Mouse (Mus musculus) layer of hippocampus, adult 9-11 months (tissue): ENCODE measurements at regions not wholly inside any gene's neighbourhood (a gene's known extent, or its start where the extent isn't known, plus 50 kb on each side); places are given as distances from the start of the nearest gene placed in this dataset.

ENCODE experiments used
- DNase-seq: peaks from one replicate; pipeline ENCODE4 v3.0.0; 2022

- DNase-seq, result no peak
These were observed 830.9 kb upstream of the Tyrp1 start for GRCm38 (mm10) chr4:80002738-80003635.

DNA sequence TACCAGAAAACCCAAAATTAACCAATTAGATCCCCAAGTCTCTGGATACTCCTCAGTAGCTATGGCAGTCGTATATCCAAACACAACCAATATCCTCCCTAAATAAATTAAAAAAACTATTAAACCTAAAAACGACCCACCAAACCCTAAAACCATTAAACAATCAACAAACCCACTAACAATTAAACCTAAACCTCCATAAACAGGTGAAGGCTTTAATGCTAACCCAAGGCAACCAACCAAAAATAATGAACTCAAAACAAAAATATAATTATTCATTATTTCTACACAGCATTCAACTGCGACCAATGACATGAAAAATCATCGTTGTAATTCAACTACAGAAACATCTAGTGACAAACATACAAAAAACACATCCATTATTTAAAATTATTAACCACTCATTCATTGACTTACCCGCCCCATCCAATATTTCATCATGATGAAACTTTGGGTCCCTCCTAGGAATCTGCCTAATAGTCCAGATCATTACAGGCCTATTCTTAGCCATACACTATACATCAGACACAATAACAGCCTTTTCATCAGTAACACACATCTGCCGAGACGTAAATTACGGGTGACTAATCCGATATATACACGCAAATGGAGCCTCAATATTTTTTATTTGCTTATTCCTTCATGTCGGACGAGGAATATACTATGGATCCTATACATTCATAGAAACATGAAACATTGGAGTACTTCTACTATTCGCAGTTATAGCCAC lies 830.1 kb upstream of the Tyrp1 start:
- no peak for DNase-seq

GRCm38 (mm10) chr4:80004366-80004700 lies 829.6 kb upstream of the Tyrp1 start:
- no peak for DNase-seq

- DNase-seq, result no peak
These were observed 829.1 kb upstream of the Tyrp1 start for GRCm38 (mm10) chr4:80004788-80005187.

GRCm38 (mm10) chr4:80027876-80028275 lies 806.0 kb upstream of the Tyrp1 start:
- no peak for DNase-seq

- DNase-seq, result peak; percentile 91
These were observed 786.0 kb upstream of the Tyrp1 start for GRCm38 (mm10) chr4:80047956-80048355.
